Mouse (Mus musculus) c-Kit-negative CD71-positive TER-119-positive erythroid progenitor cells, embryonic 14.5 days (primary cell): ENCODE data around the gene Pik3r2.
A peak's percentile ranks its signal among the peaks of the same experiment; 100 is the strongest.

Experiments used
- DNase-seq: peaks from one replicate; pipeline ENCODE4 v3.0.0-alpha.2; 2013; ENCODE audit warnings: low read depth, low spot score

The Pik3r2 gene

GRCm38 (mm10) chr8:70742981-70743655, 33.4 kb downstream of the Pik3r2 start:
- DNase-seq = no peak

GRCm38 (mm10) chr8:70742176-70742575, 34.3 kb downstream of the Pik3r2 start:
- no peak for DNase-seq

GRCm38 (mm10) chr8:70741661-70742060, 34.9 kb downstream of the Pik3r2 start:
- no peak for DNase-seq

- no peak for DNase-seq
Measured at GRCm38 (mm10) chr8:70738211-70738610, 38.3 kb downstream of the Pik3r2 start.

- no peak for DNase-seq
Measured at GRCm38 (mm10) chr8:70737705-70738104, 38.8 kb downstream of the Pik3r2 start.

- no peak for DNase-seq
Measured at GRCm38 (mm10) chr8:70730956-70731355, 45.6 kb downstream of the Pik3r2 start.

GRCm38 (mm10) chr8:70729808-70730475, 46.6 kb downstream of the Pik3r2 start:
- DNase-seq = no peak

GRCm38 (mm10) chr8:70726721-70727120, 49.8 kb downstream of the Pik3r2 start:
- no peak for DNase-seq

GRCm38 (mm10) chr8:70725792-70726447, 50.6 kb downstream of the Pik3r2 start:
- DNase-seq = no peak

- no peak for DNase-seq
Measured at GRCm38 (mm10) chr8:70724216-70724615, 52.3 kb downstream of the Pik3r2 start.

- DNase-seq = no peak
Measured at GRCm38 (mm10) chr8:70723486-70724210, 52.9 kb downstream of the Pik3r2 start, which contains the start of gene Pde4c. Gene Pde4c (plus strand): TSS chr8:70723720.

- no peak for DNase-seq
Measured at GRCm38 (mm10) chr8:70721601-70722000, 54.9 kb downstream of the Pik3r2 start.

- peak; percentile 62 for DNase-seq
Measured at GRCm38 (mm10) chr8:70720739-70721138, 55.8 kb downstream of the Pik3r2 start.

- DNase-seq = no peak
Measured at GRCm38 (mm10) chr8:70719796-70720270, 56.7 kb downstream of the Pik3r2 start.

- DNase-seq = no peak
Measured at GRCm38 (mm10) chr8:70718297-70718696, 58.2 kb downstream of the Pik3r2 start, which contains the start of gene Gm3336. Gene Gm3336 (plus strand): TSS chr8:70718543.
